Mouse (Mus musculus) thymus, postnatal 14 days (tissue): ENCODE measurements at regions not wholly inside any gene's neighbourhood (a gene's known extent, or its start where the extent isn't known, plus 50 kb on each side); places are given as distances from the start of the nearest gene placed in this dataset.
"Not testable (repeated sequence)": the region's sequence is repeated elsewhere in the genome, so short reads cannot be mapped to it uniquely, and the experiment has no call there.

ENCODE experiments used
- DNase-seq: peaks from one replicate; pipeline ENCODE4 v3.0.0; 2021

GRCm38 (mm10) chr15:90882349-90882748 is 167.4 kb downstream of the Kif21a start:
- not testable (repeated sequence) for DNase-seq

- DNase-seq: no peak
Observed at GRCm38 (mm10) chr15:90869452-90869851, 180.3 kb downstream of the Kif21a start.

GRCm38 (mm10) chr15:90853763-90854162 is 174.5 kb upstream of the Cpne8 start:
- not testable (repeated sequence) for DNase-seq

GRCm38 (mm10) chr15:90851991-90852390 is 172.8 kb upstream of the Cpne8 start:
- DNase-seq: no peak

- peak; percentile 6 for DNase-seq
Observed at GRCm38 (mm10) chr15:90841471-90841870, 162.2 kb upstream of the Cpne8 start.

- DNase-seq: no peak
Observed at GRCm38 (mm10) chr15:90835586-90835985, 156.4 kb upstream of the Cpne8 start.

- no peak for DNase-seq
Observed at GRCm38 (mm10) chr15:90827816-90828215, 148.6 kb upstream of the Cpne8 start.

- DNase-seq: no peak
Observed at GRCm38 (mm10) chr15:90822306-90822705, 143.1 kb upstream of the Cpne8 start.

GRCm38 (mm10) chr15:90819949-90820655 is 140.9 kb upstream of the Cpne8 start:
- DNase-seq: no peak

GRCm38 (mm10) chr15:90818161-90818560 is 138.9 kb upstream of the Cpne8 start:
- no peak for DNase-seq

- no peak for DNase-seq
Observed at GRCm38 (mm10) chr15:90813907-90814306, 134.7 kb upstream of the Cpne8 start.

- no peak for DNase-seq
Observed at GRCm38 (mm10) chr15:90810341-90810740, 131.1 kb upstream of the Cpne8 start.

- no peak for DNase-seq
Observed at GRCm38 (mm10) chr15:90808236-90808635, 129.0 kb upstream of the Cpne8 start.

GRCm38 (mm10) chr15:90798056-90798455 is 118.8 kb upstream of the Cpne8 start:
- no peak for DNase-seq

GRCm38 (mm10) chr15:90789941-90790340 is 110.7 kb upstream of the Cpne8 start:
- DNase-seq: no peak

GRCm38 (mm10) chr15:90784741-90785140 is 105.5 kb upstream of the Cpne8 start:
- DNase-seq: no peak

- no peak for DNase-seq
Observed at GRCm38 (mm10) chr15:90767521-90767920, 88.3 kb upstream of the Cpne8 start.

GRCm38 (mm10) chr15:90764501-90764900 is 85.3 kb upstream of the Cpne8 start:
- not testable (repeated sequence) for DNase-seq

GRCm38 (mm10) chr15:90733891-90734290 is 54.7 kb upstream of the Cpne8 start:
- no peak for DNase-seq
